Mouse (Mus musculus) heart, embryonic 16.5 days (tissue): ENCODE results near the gene Grin2b. TPM values are rescaled to one million over a fixed set of nuclear protein-coding genes. Genes with fewer than 3 reads are reported as not detected.

Source experiments
- ATAC-seq: fragments of 200-750 bp; cut with Nextera tagmentation; replicated peaks from 2 replicates; pipeline ENCODE4 v1.8.0; 2017; ENCODE audit warnings: moderate number of reproducible peaks; ENCODE audit not compliant: insufficient read depth, low FRiP score; ENCODE audit errors: extremely low read depth
- H3K27ac ChIP-seq: fragments of 300-500 bp; sonication (generic); 2 replicates; pipeline ENCODE4 v1.5.1; 2014; ENCODE audit warnings: mild to moderate bottlenecking, low read length, control low read depth, moderate library complexity
- H3K27me3 ChIP-seq: fragments of 300-500 bp; sonication (generic); 2 replicates; pipeline ENCODE4 v1.6.1; 2014; ENCODE audit warnings: low read length, mixed read lengths; ENCODE audit not compliant: control insufficient read depth, insufficient read depth
- H3K36me3 ChIP-seq: fragments of 300-500 bp; sonication (generic); 2 replicates; pipeline ENCODE4 v1.6.1; 2014; ENCODE audit not compliant: control insufficient read depth, insufficient read depth
- H3K4me1 ChIP-seq: fragments of 300-500 bp; sonication (generic); 2 replicates; pipeline ENCODE4 v1.6.1; 2014; ENCODE audit warnings: low read length, mixed read lengths; ENCODE audit not compliant: control insufficient read depth, insufficient read depth
- H3K4me2 ChIP-seq: fragments of 300-500 bp; sonication (generic); 2 replicates; pipeline ENCODE4 v1.6.1; 2014; ENCODE audit warnings: low read depth, mild to moderate bottlenecking, control low read depth, low read length
- H3K4me3 ChIP-seq: fragments of 300-500 bp; sonication (generic); 2 replicates; pipeline ENCODE4 v1.5.1; 2014; ENCODE audit warnings: mild to moderate bottlenecking, control low read depth, low read length
- H3K9ac ChIP-seq: fragments of 300-500 bp; sonication (generic); 2 replicates; pipeline ENCODE4 v1.6.1; 2014; ENCODE audit warnings: low read length, control low read depth
- H3K9me3 ChIP-seq: fragments of 300-500 bp; sonication (generic); replicated peaks from 2 replicates; pipeline ENCODE4 v1.6.1; 2016; ENCODE audit warnings: low read length; ENCODE audit not compliant: control insufficient read depth
- WGBS: fragments of 180-500 bp; shearing (Covaris S2); extraction: QIAGEN DNeasy Blood & Tissue Kit; methylation state at CpG from one replicate; pipeline ENCODE4 v1.1.7; 2014; 5-methylcytosine and 5-hydroxymethylcytosine counted together
- polyA plus RNA-seq: library from polyadenylated mRNA; unstranded; fragments of >200 nt; fragmentation: Nextera tagmentation; extraction: Ambion mirVana; gene quantifications from 2 replicates; pipeline ENCODE4 v1.2.1, GENCODE M21; 2015

Grin2b gene
- polyA plus RNA-seq, 1 experiment from 2014 or later: under 0.01 TPM

- no peak overlapping the region for H3K27ac ChIP-seq
- no peak overlapping the region for H3K4me3 ChIP-seq
- H3K4me1 ChIP-seq: no peaks in the 10 kb centered on the region
- no peaks in the 10 kb centered on the region for H3K36me3 ChIP-seq
- no peaks in the 10 kb centered on the region for H3K27me3 ChIP-seq
- no peak for ATAC-seq
- 65% methylated on average over 8 of the region's 8 CpGs for WGBS
- no peak overlapping the region for H3K9ac ChIP-seq
- H3K9me3 ChIP-seq: no peaks in the 10 kb centered on the region
- no peak overlapping the region for H3K4me2 ChIP-seq
Observed at GRCm38 (mm10) chr6:135799949-135800348, 373.4 kb downstream of the Grin2b start.

DNA sequence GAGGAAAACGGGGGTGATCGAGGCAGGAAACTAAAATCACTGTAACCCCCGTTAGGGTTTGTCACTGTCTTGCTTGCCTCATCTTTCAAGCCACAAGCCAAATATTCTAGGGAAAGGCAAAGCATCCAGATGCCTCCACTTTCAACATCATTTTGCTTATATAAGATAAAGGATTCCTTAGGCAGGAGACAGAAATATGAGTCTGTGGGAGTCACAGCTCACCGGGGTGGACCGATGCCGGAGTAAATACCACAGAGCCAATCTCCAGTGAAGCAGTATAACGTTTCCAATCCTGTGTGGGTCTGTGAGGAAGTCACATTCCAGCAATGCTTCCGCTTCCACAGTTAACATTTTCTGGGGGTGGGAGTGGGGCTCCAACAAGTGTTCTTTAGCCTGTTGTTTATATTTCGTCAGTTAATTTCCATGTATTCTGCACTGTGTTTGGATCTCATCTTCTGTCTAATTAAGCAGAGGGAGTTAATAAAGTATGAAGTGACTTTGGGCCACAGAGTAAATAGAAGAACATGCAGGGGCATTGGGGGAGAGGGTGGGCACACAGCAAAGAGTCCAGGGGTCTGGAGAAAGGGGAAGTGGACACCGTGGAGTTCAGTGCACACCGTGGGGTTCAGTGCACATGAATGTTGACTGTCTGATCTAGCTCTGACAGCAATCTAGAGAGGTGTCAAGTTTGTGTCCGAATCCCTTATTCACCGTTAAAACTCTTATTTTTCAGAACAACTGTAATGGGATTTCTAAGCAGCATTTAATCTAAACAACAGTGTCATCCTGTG is 374.9 kb downstream of the Grin2b start:
- Histone ChIP-seq H3K27me3 (no peaks in the 10 kb centered on the region), H3K4me2 (no peak overlapping the region), H3K36me3 (no peaks in the 10 kb centered on the region), H3K4me1 (no peaks in the 10 kb centered on the region), H3K9ac (no peak overlapping the region), H3K27ac (no peak overlapping the region), H3K4me3 (no peak overlapping the region), H3K9me3 (no peaks in the 10 kb centered on the region)
- 55% methylated on average over 13 of the region's 13 CpGs for WGBS
- no peak for ATAC-seq

DNA sequence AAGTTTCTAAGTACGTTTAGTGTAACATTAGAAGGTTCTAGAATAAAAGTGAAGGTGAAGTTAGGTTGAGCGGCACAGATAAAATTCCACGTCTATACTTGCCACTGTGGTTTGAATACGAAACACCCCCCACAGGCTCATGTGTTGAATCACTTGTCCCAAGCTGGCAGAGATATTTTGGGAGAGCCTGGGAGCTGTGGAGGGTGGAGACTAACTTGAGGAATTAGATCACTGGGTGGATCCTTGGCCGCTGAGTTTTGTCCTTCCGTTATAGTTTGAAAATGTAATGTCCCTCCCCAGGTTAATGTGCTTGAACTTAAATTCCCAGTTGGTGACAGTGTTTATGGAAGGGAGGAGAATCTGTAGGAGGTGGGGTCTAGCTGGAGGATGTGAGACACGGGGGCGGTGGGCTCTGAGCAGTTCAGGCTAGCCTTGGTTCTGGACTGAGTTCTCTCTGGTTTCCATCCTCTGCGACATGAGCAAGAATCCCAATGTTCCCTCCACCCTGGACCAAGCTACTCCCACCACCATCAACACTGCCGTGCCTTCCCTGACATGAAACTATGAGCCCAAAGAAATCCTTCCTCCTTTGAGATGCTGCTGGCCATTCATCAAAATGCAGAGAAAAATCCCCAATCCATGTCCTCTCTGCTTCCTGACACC is 375.8 kb downstream of the Grin2b start:
- ATAC-seq: no peak
- Histone ChIP-seq H3K9ac (no peak overlapping the region), H3K4me1 (no peaks in the 10 kb centered on the region), H3K27ac (no peak overlapping the region), H3K27me3 (no peaks in the 10 kb centered on the region), H3K4me2 (no peak overlapping the region), H3K9me3 (no peaks in the 10 kb centered on the region), H3K36me3 (no peaks in the 10 kb centered on the region), H3K4me3 (no peak overlapping the region)
- 68% methylated on average over 10 of the region's 10 CpGs for WGBS

- Histone ChIP-seq H3K4me1 (no peaks in the 10 kb centered on the region), H3K4me2 (no peak overlapping the region), H3K9me3 (no peaks in the 10 kb centered on the region), H3K27me3 (no peaks in the 10 kb centered on the region), H3K36me3 (no peaks in the 10 kb centered on the region), H3K27ac (no peak overlapping the region), H3K9ac (no peak overlapping the region), H3K4me3 (no peak overlapping the region)
- 92% methylated on average over 4 of the region's 4 CpGs for WGBS
- ATAC-seq: no peak
Observed at GRCm38 (mm10) chr6:135796911-135797310, 376.4 kb downstream of the Grin2b start.

- Histone ChIP-seq H3K4me2 (no peak overlapping the region), H3K27me3 (no peaks in the 10 kb centered on the region), H3K36me3 (no peaks in the 10 kb centered on the region), H3K9ac (no peak overlapping the region), H3K9me3 (no peaks in the 10 kb centered on the region), H3K4me1 (no peaks in the 10 kb centered on the region), H3K4me3 (no peak overlapping the region), H3K27ac (no peak overlapping the region)
- ATAC-seq: no peak
- 79% methylated on average over 4 of the region's 4 CpGs for whole genome bisulfite sequencing
Observed at GRCm38 (mm10) chr6:135791412-135791811, 381.9 kb downstream of the Grin2b start.

DNA sequence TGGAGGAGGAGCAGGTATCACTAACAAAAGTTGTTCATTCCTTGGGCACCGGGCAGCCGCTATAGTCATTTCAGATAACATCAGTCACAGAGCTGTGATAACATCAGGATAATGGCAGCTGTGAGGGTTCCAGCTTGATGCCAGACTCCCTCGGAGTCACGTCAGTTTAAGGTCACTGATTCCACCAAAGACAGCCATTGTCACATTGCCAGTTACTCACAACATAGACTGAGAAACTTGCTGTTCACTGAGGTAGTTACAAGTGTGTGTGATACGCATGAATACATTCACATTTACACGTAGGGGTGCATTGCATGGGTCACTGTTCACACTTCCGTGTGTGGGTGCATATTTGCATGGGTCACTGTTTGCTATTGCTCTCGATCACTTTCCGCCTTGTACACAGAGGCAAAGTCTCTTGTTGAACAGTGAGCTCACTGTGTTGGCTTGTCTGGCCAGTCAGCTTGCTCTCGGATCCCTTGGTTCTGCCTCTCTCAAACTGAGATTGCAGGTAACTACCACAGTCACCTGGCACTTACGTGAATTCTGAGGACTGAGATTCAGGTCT is 383.6 kb downstream of the Grin2b start:
- Histone ChIP-seq H3K9me3 (no peaks in the 10 kb centered on the region), H3K4me1 (no peaks in the 10 kb centered on the region), H3K27me3 (no peaks in the 10 kb centered on the region), H3K4me3 (no peak overlapping the region), H3K4me2 (no peak overlapping the region), H3K9ac (no peak overlapping the region), H3K27ac (no peak overlapping the region), H3K36me3 (no peaks in the 10 kb centered on the region)
- no peak for ATAC-seq
- 78% methylated on average over 11 of the region's 11 CpGs for WGBS

DNA sequence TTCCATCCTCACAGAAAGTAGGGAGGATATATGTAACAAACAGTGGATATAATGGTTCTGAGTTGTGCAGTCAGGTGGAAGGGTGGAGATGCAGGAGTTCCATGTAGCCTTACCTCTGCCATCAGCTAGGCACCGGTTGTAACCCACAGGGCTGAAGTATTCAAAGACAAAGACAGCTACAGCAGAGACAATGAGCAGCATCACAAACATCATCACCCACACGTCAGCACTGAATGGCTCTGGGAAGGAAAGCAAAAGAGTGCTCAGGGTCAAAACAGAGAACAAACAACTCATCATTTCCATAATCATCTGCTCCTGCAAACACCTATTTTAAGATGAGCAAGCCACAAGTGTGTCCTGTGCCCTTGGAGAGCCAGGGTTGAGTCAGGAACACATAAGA is 398.6 kb downstream of the Grin2b start:
- H3K4me3 ChIP-seq: no peak overlapping the region
- no peak for ATAC-seq
- no peaks in the 10 kb centered on the region for H3K36me3 ChIP-seq
- no peak overlapping the region for H3K9ac ChIP-seq
- no peak overlapping the region for H3K27ac ChIP-seq
- WGBS: 64% methylated on average over 2 of the region's 2 CpGs
- no peaks in the 10 kb centered on the region for H3K9me3 ChIP-seq
- no peaks in the 10 kb centered on the region for H3K27me3 ChIP-seq
- no peaks in the 10 kb centered on the region for H3K4me1 ChIP-seq
- H3K4me2 ChIP-seq: no peak overlapping the region

DNA sequence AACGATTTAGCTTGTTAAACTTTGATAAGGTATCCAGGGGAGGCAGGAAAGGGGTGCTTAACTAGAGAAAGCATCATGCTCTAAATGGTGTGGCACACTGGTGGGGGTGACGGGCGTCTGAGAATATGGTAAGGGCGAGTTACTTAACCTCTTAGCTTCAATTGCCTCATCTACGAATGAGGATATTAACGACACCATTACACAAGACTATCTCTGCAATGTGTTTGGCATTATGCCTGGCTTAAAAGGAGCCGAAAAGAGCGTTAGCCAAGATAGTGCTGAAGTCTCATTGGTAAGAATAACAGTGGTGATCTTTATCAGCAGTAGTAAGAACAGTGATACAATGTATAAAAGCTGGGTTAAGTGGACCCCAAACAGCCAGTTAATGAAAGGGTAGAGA is 405.7 kb downstream of the Grin2b start:
- no peak for ATAC-seq
- H3K9me3 ChIP-seq: no peaks in the 10 kb centered on the region
- H3K36me3 ChIP-seq: no peaks in the 10 kb centered on the region
- H3K27me3 ChIP-seq: no peaks in the 10 kb centered on the region
- 56% methylated on average over 8 of the region's 8 CpGs for whole genome bisulfite sequencing
- no peak overlapping the region for H3K4me3 ChIP-seq
- H3K4me1 ChIP-seq: no peaks in the 10 kb centered on the region
- no peak overlapping the region for H3K27ac ChIP-seq
- H3K9ac ChIP-seq: no peak overlapping the region
- no peak overlapping the region for H3K4me2 ChIP-seq

DNA sequence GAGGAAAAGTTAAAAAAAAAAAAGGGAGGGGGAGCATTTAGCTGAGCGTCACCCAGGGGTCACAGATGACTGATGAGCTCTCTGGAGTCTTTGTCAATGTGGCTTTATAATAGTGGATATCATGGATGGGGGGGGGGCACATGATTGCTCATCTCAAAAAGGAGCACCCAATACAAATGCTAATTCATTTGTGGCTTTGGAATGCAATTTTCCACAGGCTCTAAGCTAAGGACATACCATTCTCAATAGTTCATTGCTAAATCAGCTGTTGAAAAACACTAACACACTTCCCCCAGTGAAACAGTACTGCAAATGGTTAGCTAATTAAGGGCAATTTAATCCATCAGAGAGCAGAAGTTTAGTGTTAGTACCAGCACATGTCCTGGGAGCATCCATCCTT is 414.6 kb downstream of the Grin2b start:
- Histone ChIP-seq H3K4me1 (no peaks in the 10 kb centered on the region), H3K27ac (no peak overlapping the region), H3K36me3 (no peaks in the 10 kb centered on the region), H3K9ac (no peak overlapping the region), H3K4me2 (no peak overlapping the region), H3K27me3 (no peaks in the 10 kb centered on the region), H3K9me3 (no peaks in the 10 kb centered on the region), H3K4me3 (no peak overlapping the region)
- WGBS: 79% methylated on average over 1 of the region's 1 CpGs
- no peak for ATAC-seq
